Mouse (Mus musculus): ENCODE results near the gene Hepacam. TPM values are rescaled to one million over a fixed set of nuclear protein-coding genes. Genes with fewer than 3 reads are reported as not detected.

The Hepacam gene
- polyA plus RNA-seq (2016; fragmentation: Nextera tagmentation; extraction: Ambion mirVana): 0.04 TPM in 1 of 2 replicates, not detected in the other

GRCm38 (mm10) chr9:37367301-37368080, at the start of gene Hepacam:
Gene Hepacam (plus strand): TSS chr9:37367351.
- H3K4me1 ChIP-seq: no peaks in the 10 kb centered on the region
- 84% methylated on average over 17 of the region's 17 CpGs for WGBS

GRCm38 (mm10) chr9:37329456-37329855, 37.7 kb upstream of the Hepacam start:
- WGBS: 48% methylated on average over 3 of the region's 3 CpGs
- H3K27me3 ChIP-seq (ENCODE audit: low read depth, poor library complexity, severe bottlenecking): no peaks in the 10 kb centered on the region

More at GRCm38 (mm10) chr9:37367301-37368080, at the start of gene Hepacam:
- H3K27me3 ChIP-seq (ENCODE audit: low read depth, poor library complexity, severe bottlenecking): no peaks in the 10 kb centered on the region
- H3K27ac ChIP-seq: no peak within 1 kb of the TSS
- H3K4me3 ChIP-seq: no peak within 1 kb of the TSS
- H3K36me3 ChIP-seq: no peaks in the 10 kb centered on the region
- H3K9me3 ChIP-seq (replicated peaks): no peaks in the 10 kb centered on the region
- DNase-seq (ENCODE audit: low spot score): no peak

GRCm38 (mm10) chr9:37345406-37345805, 21.7 kb upstream of the Hepacam start:
- Histone ChIP-seq H3K27me3 (ENCODE audit: low read depth, poor library complexity, severe bottlenecking) (no peaks in the 10 kb centered on the region), H3K4me1 (peaks cover 5% of the 10 kb centered on the region; the same call in 1 of the 2 replicates), H3K27ac (no peak overlapping the region), H3K9me3 (replicated peaks) (no peaks in the 10 kb centered on the region), H3K4me3 (no peak overlapping the region), H3K36me3 (peaks cover 12% of the 10 kb centered on the region)
- DNase-seq (ENCODE audit: low spot score): no peak
- WGBS: 89% methylated on average over 3 of the region's 3 CpGs

More at GRCm38 (mm10) chr9:37329456-37329855, 37.7 kb upstream of the Hepacam start:
- Histone ChIP-seq H3K4me1 (no peaks in the 10 kb centered on the region), H3K4me3 (no peak overlapping the region), H3K36me3 (no peaks in the 10 kb centered on the region), H3K9me3 (replicated peaks) (no peaks in the 10 kb centered on the region), H3K27ac (no peak overlapping the region)
- no peak for DNase-seq (ENCODE audit: low spot score)

- DNase-seq (ENCODE audit: low spot score): no peak
- Histone ChIP-seq H3K9me3 (replicated peaks) (no peaks in the 10 kb centered on the region), H3K27ac (peak overlapping the region; percentile 94), H3K27me3 (ENCODE audit: low read depth, poor library complexity, severe bottlenecking) (no peaks in the 10 kb centered on the region), H3K4me3 (peak overlapping the region; percentile 77), H3K4me1 (peaks cover 5% of the 10 kb centered on the region; the same call in 1 of the 2 replicates), H3K36me3 (peaks cover 5% of the 10 kb centered on the region)
- WGBS: 24% methylated on average over 12 of the region's 12 CpGs
Observed at GRCm38 (mm10) chr9:37347184-37347987, 19.8 kb upstream of the Hepacam start.

- Histone ChIP-seq H3K36me3 (no peaks in the 10 kb centered on the region), H3K9me3 (replicated peaks) (no peaks in the 10 kb centered on the region), H3K27ac (peak within 1 kb of the TSS; percentile 94), H3K4me3 (peak within 1 kb of the TSS; percentile 77), H3K4me1 (peaks cover 5% of the 10 kb centered on the region; the same call in 1 of the 2 replicates), H3K27me3 (ENCODE audit: low read depth, poor library complexity, severe bottlenecking) (no peaks in the 10 kb centered on the region)
- DNase-seq (ENCODE audit: low spot score): peak; percentile 99
- under 1% methylated on average over 41 of the region's 41 CpGs for WGBS
Observed at GRCm38 (mm10) chr9:37347988-37348642, 19.0 kb upstream of the Hepacam start, which contains the start of gene Ccdc15. Gene Ccdc15 (minus strand): TSS chr9:37348432.

- Histone ChIP-seq H3K4me3 (peak overlapping the region; percentile 77), H3K9me3 (replicated peaks) (no peaks in the 10 kb centered on the region), H3K4me1 (peaks cover 5% of the 10 kb centered on the region; the same call in 1 of the 2 replicates), H3K36me3 (no peaks in the 10 kb centered on the region), H3K27me3 (ENCODE audit: low read depth, poor library complexity, severe bottlenecking) (no peaks in the 10 kb centered on the region), H3K27ac (peak overlapping the region; percentile 94)
- DNase-seq (ENCODE audit: low spot score): no peak
- WGBS: 92% methylated on average over 3 of the region's 3 CpGs
Observed at GRCm38 (mm10) chr9:37349050-37349449, 18.1 kb upstream of the Hepacam start.

GRCm38 (mm10) chr9:37351266-37351665, 15.9 kb upstream of the Hepacam start:
- Histone ChIP-seq H3K27me3 (ENCODE audit: low read depth, poor library complexity, severe bottlenecking) (no peaks in the 10 kb centered on the region), H3K9me3 (replicated peaks) (no peaks in the 10 kb centered on the region), H3K4me1 (peaks cover 5% of the 10 kb centered on the region; the same call in 1 of the 2 replicates), H3K27ac (no peak overlapping the region), H3K36me3 (no peaks in the 10 kb centered on the region), H3K4me3 (no peak overlapping the region)
- no peak for DNase-seq (ENCODE audit: low spot score)
- WGBS: 68% methylated on average over 2 of the region's 2 CpGs

GRCm38 (mm10) chr9:37354485-37354884, 12.7 kb upstream of the Hepacam start:
- Histone ChIP-seq H3K36me3 (no peaks in the 10 kb centered on the region), H3K9me3 (replicated peaks) (no peaks in the 10 kb centered on the region), H3K27me3 (ENCODE audit: low read depth, poor library complexity, severe bottlenecking) (no peaks in the 10 kb centered on the region), H3K4me3 (no peak overlapping the region), H3K4me1 (peaks cover 5% of the 10 kb centered on the region), H3K27ac (no peak overlapping the region)
- no peak for DNase-seq (ENCODE audit: low spot score)
- 71% methylated on average over 1 of the region's 1 CpGs for WGBS

GRCm38 (mm10) chr9:37358713-37359330, 8.3 kb upstream of the Hepacam start:
- DNase-seq (ENCODE audit: low spot score): no peak
- no peak overlapping the region for H3K4me3 ChIP-seq
- no peaks in the 10 kb centered on the region for H3K9me3 ChIP-seq (replicated peaks)
- H3K27ac ChIP-seq: no peak overlapping the region
- no peaks in the 10 kb centered on the region for H3K27me3 ChIP-seq (ENCODE audit: low read depth, poor library complexity, severe bottlenecking)
- peaks cover 11% of the 10 kb centered on the region for H3K4me1 ChIP-seq
- 88% methylated on average over 7 of the region's 7 CpGs for WGBS
- H3K36me3 ChIP-seq: no peaks in the 10 kb centered on the region

- H3K4me1 ChIP-seq: peaks cover 11% of the 10 kb centered on the region
- peak; percentile 35 for DNase-seq (ENCODE audit: low spot score)
- H3K9me3 ChIP-seq (replicated peaks): no peaks in the 10 kb centered on the region
- H3K27ac ChIP-seq: peak overlapping the region; percentile 62; the same call in 1 of the 2 replicates
- no peaks in the 10 kb centered on the region for H3K27me3 ChIP-seq (ENCODE audit: low read depth, poor library complexity, severe bottlenecking)
- H3K36me3 ChIP-seq: no peaks in the 10 kb centered on the region
- WGBS: 70% methylated on average over 6 of the region's 6 CpGs
- no peak overlapping the region for H3K4me3 ChIP-seq
Observed at GRCm38 (mm10) chr9:37359331-37360220, 7.6 kb upstream of the Hepacam start.

- no peak overlapping the region for H3K27ac ChIP-seq
- H3K4me1 ChIP-seq: peaks cover 11% of the 10 kb centered on the region
- no peaks in the 10 kb centered on the region for H3K36me3 ChIP-seq
- H3K9me3 ChIP-seq (replicated peaks): no peaks in the 10 kb centered on the region
- DNase-seq (ENCODE audit: low spot score): no peak
- H3K27me3 ChIP-seq (ENCODE audit: low read depth, poor library complexity, severe bottlenecking): no peaks in the 10 kb centered on the region
- no peak overlapping the region for H3K4me3 ChIP-seq
Observed at GRCm38 (mm10) chr9:37362084-37362483, 5.1 kb upstream of the Hepacam start.
